Mouse (Mus musculus) bone marrow, adult 2 months (tissue): ENCODE measurements around the gene Gm49380.

Source experiments
- CTCF ChIP-seq: fragments of 200-500 bp; IDR thresholded peaks from 2 replicates; pipeline ENCODE4 v1.5.1; 2011; ENCODE audit warnings: low read length, control low read depth; ENCODE audit not compliant: control insufficient read depth, insufficient read depth
- POLR2A ChIP-seq: fragments of 200-500 bp; IDR thresholded peaks from 2 replicates; pipeline ENCODE4 v1.6.1; 2011; ENCODE audit warnings: low read depth, mild to moderate bottlenecking, control low read depth, low read length, borderline replicate concordance; ENCODE audit not compliant: control insufficient read depth

- no peak for TF ChIP-seq CTCF
- TF ChIP-seq POLR2A: no peak
Measured at GRCm38 (mm10) chr9:44132200-44132599, 18.9 kb upstream of the Gm49380 start.
